Mouse (Mus musculus) midbrain, embryonic 12.5 days (tissue): ENCODE data around the gene Gm8247. TPM values are rescaled to one million over a fixed set of nuclear protein-coding genes. Genes with fewer than 3 reads are reported as not detected.
"Not testable (repeated sequence)": the region's sequence is repeated elsewhere in the genome, so short reads cannot be mapped to it uniquely, and the experiment has no call there.

Experiments
- ATAC-seq: fragments of 200-750 bp; cut with Nextera tagmentation; 2 replicates; pipeline ENCODE4 v1.8.0; 2017; ENCODE audit warnings: low read depth, moderate TSS enrichment, moderate library complexity; ENCODE audit not compliant: low FRiP score
- H3K27ac ChIP-seq: fragments of 300-500 bp; sonication (generic); replicated peaks from 2 replicates; pipeline ENCODE4 v1.5.1; 2016; ENCODE audit warnings: mild to moderate bottlenecking
- H3K27me3 ChIP-seq: fragments of 300-500 bp; sonication (generic); 2 replicates; pipeline ENCODE4 v1.6.1; 2016; ENCODE audit warnings: mild to moderate bottlenecking
- H3K36me3 ChIP-seq: fragments of 300-500 bp; sonication (generic); 2 replicates; pipeline ENCODE4 v1.6.1; 2016
- H3K4me1 ChIP-seq: fragments of 300-500 bp; sonication (generic); 2 replicates; pipeline ENCODE4 v1.6.1; 2016
- H3K4me2 ChIP-seq: fragments of 300-500 bp; sonication (generic); replicated peaks from 2 replicates; pipeline ENCODE4 v1.6.1; 2016; ENCODE audit warnings: mild to moderate bottlenecking, moderate library complexity
- H3K4me3 ChIP-seq: fragments of 300-500 bp; sonication (generic); 2 replicates; pipeline ENCODE4 v1.5.1; 2016; ENCODE audit warnings: mild to moderate bottlenecking
- H3K9ac ChIP-seq: fragments of 300-500 bp; sonication (generic); replicated peaks from 2 replicates; pipeline ENCODE4 v1.6.1; 2016; ENCODE audit warnings: mild to moderate bottlenecking, moderate library complexity
- H3K9me3 ChIP-seq: fragments of 300-500 bp; sonication (generic); 2 replicates; pipeline ENCODE4 v1.6.1; 2016; ENCODE audit warnings: mild to moderate bottlenecking
- WGBS: fragments of 180-500 bp; shearing (Covaris S2); methylation state at CpG from one replicate; pipeline ENCODE4 v1.1.7; 2016; 5-methylcytosine and 5-hydroxymethylcytosine counted together
- polyA plus RNA-seq: library from polyadenylated mRNA; unstranded; fragments of >200 nt; fragmentation: Nextera tagmentation; extraction: Ambion mirVana; gene quantifications from 2 replicates; pipeline ENCODE4 v1.2.1, GENCODE M21; 2016

Gene Gm8247
- not detected in 2 replicates for polyA plus RNA-seq

- not testable (repeated sequence) for H3K9ac ChIP-seq, H3K36me3 ChIP-seq, H3K27me3 ChIP-seq, H3K9me3 ChIP-seq, H3K4me3 ChIP-seq, H3K4me2 ChIP-seq, H3K4me1 ChIP-seq, H3K27ac ChIP-seq, ATAC-seq
- 86% methylated on average over 4 of the region's 4 CpGs for WGBS
Observed at GRCm38 (mm10) chr14:44582853-44583252, at the start of gene Gm8247. TSS of gene Gm8247 (plus strand) at chr14:44583153.

GRCm38 (mm10) chr14:44547961-44548360 lies 35.0 kb upstream of the Gm8247 start:
- H3K4me1 ChIP-seq, H3K4me2 ChIP-seq, H3K36me3 ChIP-seq, H3K9me3 ChIP-seq, H3K4me3 ChIP-seq, H3K27me3 ChIP-seq, H3K27ac ChIP-seq, H3K9ac ChIP-seq, ATAC-seq: not testable (repeated sequence)
- 88% methylated on average over 5 of the region's 5 CpGs for WGBS

GRCm38 (mm10) chr14:44591765-44592164 lies 8.8 kb downstream of the Gm8247 start:
- H3K27me3 ChIP-seq, H3K4me3 ChIP-seq, ATAC-seq, H3K36me3 ChIP-seq, H3K4me1 ChIP-seq, H3K9me3 ChIP-seq, H3K9ac ChIP-seq, H3K27ac ChIP-seq, H3K4me2 ChIP-seq: not testable (repeated sequence)
- 72% methylated on average over 2 of the region's 2 CpGs for WGBS

GRCm38 (mm10) chr14:44627737-44628136 lies 44.8 kb downstream of the Gm8247 start, which contains the start of gene Gm5624:
TSS of gene Gm5624 (minus strand) at chr14:44627938.
- H3K36me3 ChIP-seq, H3K4me1 ChIP-seq, H3K4me2 ChIP-seq, H3K9ac ChIP-seq, H3K9me3 ChIP-seq, ATAC-seq, H3K27me3 ChIP-seq, H3K27ac ChIP-seq, H3K4me3 ChIP-seq: not testable (repeated sequence)
- WGBS = 77% methylated on average over 4 of the region's 4 CpGs

Other genes starting within 250 kb of the Gm8247 start
- not detected in 2 replicates for gene Gm5930, start 244.6 kb upstream of the Gm8247 start, polyA plus RNA-seq
- gene Gm8229, start 217.8 kb upstream of the Gm8247 start, polyA plus RNA-seq = not detected in 2 replicates
- gene Gm3371, start 172.5 kb upstream of the Gm8247 start, polyA plus RNA-seq = not detected in 2 replicates
- gene Gm8232, start 149.5 kb upstream of the Gm8247 start, polyA plus RNA-seq = not detected in 2 replicates
- gene BC061237, start 90.7 kb upstream of the Gm8247 start, polyA plus RNA-seq = not detected in 2 replicates
- gene Gm17093, start 64.9 kb upstream of the Gm8247 start, polyA plus RNA-seq = not detected in 2 replicates
- not detected in 2 replicates for gene Gm5624, start 44.8 kb downstream of the Gm8247 start, polyA plus RNA-seq
- gene Gm8257, start 123.3 kb downstream of the Gm8247 start, polyA plus RNA-seq = not detected in 2 replicates
- not detected in 2 replicates for gene Gm8267, start 167.2 kb downstream of the Gm8247 start, polyA plus RNA-seq